Mouse (Mus musculus): ENCODE measurements at regions not wholly inside any gene's neighbourhood (a gene's known extent, or its start where the extent isn't known, plus 50 kb on each side); places are given as distances from the start of the nearest gene placed in this dataset.

DNA sequence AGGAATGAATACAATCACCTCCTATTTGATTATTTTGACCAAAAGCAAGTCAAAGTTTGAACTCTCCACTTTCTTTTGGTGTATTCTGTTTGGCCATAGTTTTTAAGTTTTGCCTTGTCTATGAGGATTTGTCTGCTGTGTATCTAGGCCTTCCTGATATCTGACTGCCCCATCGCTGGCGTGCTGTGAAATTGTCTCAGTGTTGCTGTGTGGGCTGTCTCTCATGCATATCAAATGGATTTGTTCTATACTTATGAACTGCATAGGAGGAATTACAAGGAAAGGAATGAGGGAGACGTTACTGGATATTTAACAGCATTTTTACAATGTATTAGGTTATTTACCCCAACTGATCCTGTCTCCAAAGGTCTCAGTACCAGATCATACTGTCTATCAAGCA lies 1003.5 kb downstream of the Cdh11 start:
- TF ChIP-seq CTCF (IDR thresholded peaks at IDR 0.05; ENCODE audit: control insufficient read depth, insufficient read depth, insufficient replicate concordance, low read depth, low read length) (no peak), POLR2A (IDR thresholded peaks at IDR 0.05; ENCODE audit: control insufficient read depth, low read depth, low read length) (no peak)

Measured in testis, adult 2 months (tissue).